Mouse (Mus musculus) spleen, adult 2 months (tissue): ENCODE data around the gene Ctr9.

Source experiments
- CTCF ChIP-seq: fragments of 200-500 bp; IDR thresholded peaks from 2 replicates; pipeline ENCODE4 v1.5.1; 2011; ENCODE audit warnings: mild to moderate bottlenecking, inconsistent platforms; ENCODE audit not compliant: insufficient read depth, insufficient read length, insufficient replicate concordance; ENCODE audit errors: extremely low read depth
- POLR2A ChIP-seq: fragments of 200-500 bp; IDR thresholded peaks from 2 replicates; pipeline ENCODE4 v1.6.1; 2011; ENCODE audit warnings: low read depth, low read length, inconsistent platforms

- TF ChIP-seq POLR2A = no peak
- TF ChIP-seq CTCF = no peak
Observed at GRCm38 (mm10) chr7:111075288-111075687, 46.5 kb downstream of the Ctr9 start.
